8 mouse cellular contexts compared by ENCODE assay signal in the genomic region with DNA sequence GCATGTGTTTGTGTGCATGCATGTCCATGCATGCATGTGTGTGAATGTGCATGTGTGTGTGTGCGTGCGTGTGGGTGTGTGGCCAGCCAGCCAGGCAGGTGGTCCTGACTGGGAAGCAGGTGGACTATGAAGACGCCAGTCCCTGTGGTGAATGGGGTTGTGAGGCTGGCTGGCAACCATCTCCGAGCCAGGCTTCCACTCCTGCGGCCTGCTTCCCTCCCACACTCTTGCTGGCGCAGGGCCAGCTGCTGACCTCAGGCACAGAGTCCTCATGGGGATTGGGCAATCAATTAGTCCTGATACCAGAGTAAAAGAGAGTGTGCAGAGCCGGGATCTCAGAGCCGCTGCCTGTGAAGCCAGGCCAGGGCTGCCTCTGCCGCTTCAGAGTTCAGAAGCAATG. TPM values are rescaled to one million over a fixed set of nuclear protein-coding genes. Genes with fewer than 3 reads are reported as not detected.
DNase-seq lines count a peak whose midpoint lies in the region; ATAC-seq and TF ChIP-seq lines count a peak whose summit lies in the region.

No protein-coding gene starts in this region.

- no peak for TF ChIP-seq POLR2A in lung, adult 2 months (IDR thresholded peaks at IDR 0.05; ENCODE audit: borderline replicate concordance, extremely low read depth, low read depth, low read length)

- WGBS in hindbrain, embryonic 16.5 days = 16% methylated on average over 9 of the region's 9 CpGs
- WGBS in lung, adult 2 months = 30% methylated on average over 9 of the region's 9 CpGs

- no peak for TF ChIP-seq CTCF in lung, adult 2 months (IDR thresholded peaks at IDR 0.05; ENCODE audit: insufficient read depth, low read length)

- peaks cover 4% of the 10 kb centered on the region for H3K27me3 ChIP-seq in hindbrain, embryonic 16.5 days (replicated peaks; ENCODE audit: control insufficient read depth, insufficient read depth, low read length)

- no peaks in the 10 kb centered on the region for H3K36me3 ChIP-seq in hindbrain, embryonic 16.5 days (ENCODE audit: control insufficient read depth, insufficient read depth, low read length)

- H3K4me2 ChIP-seq in hindbrain, embryonic 16.5 days (ENCODE audit: low read length) = no peak overlapping the region

- H3K4me3 ChIP-seq in hindbrain, embryonic 16.5 days (ENCODE audit: low read length) = no peak overlapping the region
- no peak overlapping the region for H3K4me3 ChIP-seq in lung, adult 2 months (replicated peaks; ENCODE audit: extremely low read depth, low read depth, low read length)

- peaks cover 6% of the 10 kb centered on the region for H3K4me1 ChIP-seq in hindbrain, embryonic 16.5 days (ENCODE audit: control insufficient read depth, insufficient read depth, low read depth, low read length)
- H3K4me1 ChIP-seq in lung, adult 2 months (ENCODE audit: control insufficient read depth, insufficient read depth, low read length) = no peaks in the 10 kb centered on the region

- peak; percentile 47 for DNase-seq in urinary bladder, postnatal 14 days (ENCODE audit: low spot score)
- no peak for DNase-seq in urinary bladder, adult 2 months (ENCODE audit: low spot score)
- DNase-seq in fat pad, adult 2 months (ENCODE audit: extremely low read depth, low read depth, low spot score) = peak; percentile 34
- peak; percentile 66 for DNase-seq in lung, adult 2 months
- peak; percentile 57 for DNase-seq in retina, postnatal 7 days (ENCODE audit: low read depth, low spot score)
- no peak for DNase-seq in spleen, postnatal 36 days (ENCODE audit: low spot score in 2 of 2)
- no peak for DNase-seq in spleen, postnatal 14 days (ENCODE audit: low spot score in 2 of 2)

- H3K9me3 ChIP-seq in hindbrain, embryonic 16.5 days (ENCODE audit: control insufficient read depth, low read length) = no peaks in the 10 kb centered on the region

- peak; percentile 51 for ATAC-seq in hindbrain, embryonic 16.5 days

- H3K27ac ChIP-seq in hindbrain, embryonic 16.5 days (ENCODE audit: low read depth, low read length) = no peak overlapping the region

- no peak overlapping the region for H3K9ac ChIP-seq in hindbrain, embryonic 16.5 days (ENCODE audit: low read depth, low read length)

RNA-seq across cellular contexts. Expression of a gene that starts 8.6 kb away (rescaled TPM):
- 1.7 and 2.0 TPM in 2 replicates for polyA plus RNA-seq in urinary bladder, adult 2 months (2012; rRNA removed)
- 9.1 and 9.9 TPM in 2 replicates for polyA plus RNA-seq in hindbrain, embryonic 16.5 days (2015; fragmentation: Nextera tagmentation; extraction: Ambion mirVana)
- 3.5 and 3.6 TPM in 2 replicates for polyA plus RNA-seq in lung, adult 2 months (2012; rRNA removed)

RNA-seq across cellular contexts. Expression of a gene that starts 13.5 kb away (rescaled TPM):
- polyA plus RNA-seq in urinary bladder, adult 2 months (2012; rRNA removed) = 3.3 and 4.4 TPM in 2 replicates
- 12.5 and 12.7 TPM in 2 replicates for polyA plus RNA-seq in hindbrain, embryonic 16.5 days (2015; fragmentation: Nextera tagmentation; extraction: Ambion mirVana)
- polyA plus RNA-seq in lung, adult 2 months (2012; rRNA removed) = 12.5 and 21.2 TPM in 2 replicates

RNA-seq across cellular contexts. Expression of a gene that starts 30.1 kb away (rescaled TPM):
- 42.0 and 51.0 TPM in 2 replicates for polyA plus RNA-seq in urinary bladder, adult 2 months (2012; rRNA removed)
- 81.4 and 88.4 TPM in 2 replicates for polyA plus RNA-seq in hindbrain, embryonic 16.5 days (2015; fragmentation: Nextera tagmentation; extraction: Ambion mirVana)
- polyA plus RNA-seq in lung, adult 2 months (2012; rRNA removed) = 42.4 and 48.7 TPM in 2 replicates

RNA-seq across cellular contexts. Expression of a gene that starts 31.8 kb away (rescaled TPM):
- 23.4 and 23.9 TPM in 2 replicates for polyA plus RNA-seq in urinary bladder, adult 2 months (2012; rRNA removed)
- 0.68 and 0.91 TPM in 2 replicates for polyA plus RNA-seq in hindbrain, embryonic 16.5 days (2015; fragmentation: Nextera tagmentation; extraction: Ambion mirVana)
- 174 and 240 TPM in 2 replicates for polyA plus RNA-seq in lung, adult 2 months (2012; rRNA removed)

RNA-seq across cellular contexts. Expression of a gene that starts 36.2 kb away (rescaled TPM):
- 1.4 and 1.9 TPM in 2 replicates for polyA plus RNA-seq in urinary bladder, adult 2 months (2012; rRNA removed)
- polyA plus RNA-seq in hindbrain, embryonic 16.5 days (2015; fragmentation: Nextera tagmentation; extraction: Ambion mirVana) = 2.4 and 3.4 TPM in 2 replicates
- 5.5 and 8.6 TPM in 2 replicates for polyA plus RNA-seq in lung, adult 2 months (2012; rRNA removed)

Comparison
In these comparisons a context has a peak if more than half of its experiments do, and no peak if none do; other contexts are left out.
1. DNase-seq: peak in urinary bladder, postnatal 14 days (single experiment), fat pad, adult 2 months (single experiment), lung, adult 2 months (single experiment) and retina, postnatal 7 days (single experiment); none in urinary bladder, adult 2 months (single experiment), spleen, postnatal 36 days (0 of 2) and spleen, postnatal 14 days (0 of 2).